Mouse (Mus musculus): ENCODE results near the gene Grb2. TPM values are rescaled to one million over a fixed set of nuclear protein-coding genes. Genes with fewer than 3 reads are reported as not detected.

Grb2 gene
- total RNA-seq, 2 experiments from 2014 or later, result 160 to 186 TPM

DNA sequence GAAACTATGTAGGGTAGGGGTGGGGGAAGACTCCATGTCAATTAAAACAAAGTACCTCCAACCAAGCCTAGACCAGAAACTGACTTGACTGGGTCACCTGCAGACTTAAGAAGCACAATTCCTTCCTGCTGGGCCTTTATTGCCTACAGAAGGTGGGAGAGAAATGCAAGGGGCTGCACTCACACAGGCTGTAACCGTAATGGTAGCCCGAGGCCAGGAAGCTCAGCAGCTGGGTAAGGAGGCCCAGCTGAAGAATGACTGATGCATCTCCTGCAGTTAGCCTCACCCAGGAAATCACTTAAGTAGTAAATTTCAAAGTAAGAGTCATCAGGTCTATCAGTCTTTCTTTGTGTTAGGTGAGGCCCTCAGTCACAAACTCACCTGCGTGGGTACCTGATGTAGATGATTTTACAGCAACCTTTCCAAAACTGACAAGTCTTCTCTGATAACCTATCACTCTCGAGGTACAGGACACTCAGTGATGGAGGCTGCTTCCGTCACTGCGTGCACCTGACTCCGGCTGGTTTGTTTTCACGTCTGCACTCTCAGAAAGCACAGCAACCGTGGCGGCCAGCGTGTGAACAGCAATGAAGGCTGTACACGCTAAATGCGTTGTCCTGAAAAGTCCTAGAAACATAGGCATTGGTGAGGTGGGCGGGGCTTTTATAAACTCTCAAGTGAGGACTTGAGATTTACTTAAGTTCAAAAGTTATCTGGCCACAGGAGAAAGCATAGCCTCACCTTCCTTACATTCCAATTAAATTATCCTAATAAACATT, 19.1 kb downstream of the Grb2 start:
- no peak for DNase-seq (ENCODE audit: low spot score in 2 of 2)

DNA sequence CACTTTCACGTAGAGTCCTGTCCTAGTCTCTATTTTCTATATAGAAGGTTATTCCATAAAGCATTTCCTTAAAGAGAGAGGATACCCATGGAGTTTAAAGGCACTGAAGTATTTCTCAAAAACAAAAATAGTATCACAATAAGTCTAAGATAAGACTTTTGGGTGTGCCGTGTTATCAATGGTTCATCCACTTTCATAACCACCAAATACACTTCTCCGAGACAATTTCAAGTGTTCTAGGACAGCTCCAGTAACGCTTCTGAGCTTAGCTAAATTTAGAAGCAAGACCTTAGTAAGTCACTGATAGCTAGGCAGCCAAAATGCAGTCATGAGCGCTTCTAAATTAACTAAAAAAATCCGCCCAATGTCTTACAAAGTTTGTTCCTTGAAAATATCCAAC, 22.0 kb downstream of the Grb2 start:
- DNase-seq (ENCODE audit: low spot score in 2 of 2), result no peak

DNA sequence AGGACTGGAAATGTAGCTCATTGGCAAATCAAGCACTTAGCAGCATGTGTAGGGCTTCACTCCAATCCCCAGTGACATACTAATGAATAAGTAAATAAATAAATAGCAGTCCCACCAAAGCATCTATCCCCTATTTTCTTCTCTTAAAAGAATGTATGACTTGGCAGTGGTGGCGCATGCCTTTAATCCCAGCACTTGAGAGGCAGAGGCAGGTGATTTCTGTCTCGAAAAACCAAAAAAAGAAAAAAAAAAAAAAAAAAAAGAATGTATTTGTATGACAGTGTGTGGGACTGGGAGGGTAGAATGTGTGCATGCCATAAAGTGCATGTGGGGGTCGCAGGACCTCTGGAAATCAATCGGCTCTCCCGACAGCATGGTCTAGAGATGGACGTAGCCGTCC, 22.4 kb downstream of the Grb2 start:
- no peak for DNase-seq (ENCODE audit: low spot score in 2 of 2)

DNA sequence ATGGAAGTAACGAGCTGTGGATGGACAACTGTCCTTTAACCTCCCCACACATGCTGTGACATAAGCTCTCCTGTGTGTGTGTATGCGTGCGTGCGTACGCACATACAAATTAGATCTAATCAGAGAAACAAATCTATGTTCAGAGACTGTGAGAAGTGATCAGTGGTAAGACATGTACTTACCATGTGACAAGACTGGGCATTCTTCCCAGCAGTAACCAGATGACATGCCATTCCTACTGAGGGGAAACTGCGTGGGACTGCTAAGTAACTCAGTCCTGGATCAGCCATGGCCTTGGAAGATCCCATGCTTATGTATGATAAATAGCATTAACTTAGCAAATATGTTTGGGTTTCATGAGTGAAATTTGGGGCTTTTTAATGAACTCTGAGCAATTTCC, 23.5 kb downstream of the Grb2 start:
- DNase-seq (ENCODE audit: low spot score in 2 of 2), result no peak

DNA sequence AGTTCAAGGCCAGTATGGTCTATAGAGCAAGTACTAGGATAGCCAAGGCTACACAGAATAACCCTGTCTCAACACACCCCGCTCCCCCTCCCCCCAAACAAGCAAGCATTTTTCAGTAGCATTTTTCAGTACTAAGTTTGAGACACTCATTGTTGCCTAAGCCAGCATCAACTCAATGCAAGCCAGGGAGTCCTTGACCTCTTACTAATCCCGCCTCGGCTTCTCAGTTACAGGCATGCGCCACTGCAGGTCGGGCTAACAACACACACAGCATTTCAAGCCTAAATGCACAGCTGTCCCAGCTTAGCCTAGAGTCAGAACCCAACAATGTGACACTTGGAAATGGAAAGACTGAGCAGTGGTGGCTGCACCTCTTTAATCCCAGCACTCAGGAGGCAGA, 25.1 kb downstream of the Grb2 start:
- no peak for DNase-seq (ENCODE audit: low spot score in 2 of 2)

DNA sequence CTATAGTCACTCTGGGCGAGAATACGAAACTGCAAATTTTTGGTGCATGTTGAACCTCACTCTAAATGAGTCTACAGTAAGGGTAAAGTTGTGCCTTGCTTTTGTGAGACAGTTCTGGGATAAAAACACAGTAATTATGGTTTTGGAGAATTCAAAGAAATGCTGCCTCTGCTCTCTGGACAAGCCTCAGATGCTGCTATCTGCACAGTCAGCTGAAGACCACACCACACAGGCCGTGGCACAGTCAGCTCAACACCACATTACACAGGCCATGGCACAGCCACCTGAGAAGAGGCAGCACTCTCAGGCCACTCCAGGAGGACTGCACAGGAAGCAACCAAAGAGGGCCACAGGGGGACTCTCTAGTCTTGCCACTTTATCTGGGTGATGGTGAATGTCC, 26.0 kb downstream of the Grb2 start:
- no peak for DNase-seq (ENCODE audit: low spot score in 2 of 2)

DNA sequence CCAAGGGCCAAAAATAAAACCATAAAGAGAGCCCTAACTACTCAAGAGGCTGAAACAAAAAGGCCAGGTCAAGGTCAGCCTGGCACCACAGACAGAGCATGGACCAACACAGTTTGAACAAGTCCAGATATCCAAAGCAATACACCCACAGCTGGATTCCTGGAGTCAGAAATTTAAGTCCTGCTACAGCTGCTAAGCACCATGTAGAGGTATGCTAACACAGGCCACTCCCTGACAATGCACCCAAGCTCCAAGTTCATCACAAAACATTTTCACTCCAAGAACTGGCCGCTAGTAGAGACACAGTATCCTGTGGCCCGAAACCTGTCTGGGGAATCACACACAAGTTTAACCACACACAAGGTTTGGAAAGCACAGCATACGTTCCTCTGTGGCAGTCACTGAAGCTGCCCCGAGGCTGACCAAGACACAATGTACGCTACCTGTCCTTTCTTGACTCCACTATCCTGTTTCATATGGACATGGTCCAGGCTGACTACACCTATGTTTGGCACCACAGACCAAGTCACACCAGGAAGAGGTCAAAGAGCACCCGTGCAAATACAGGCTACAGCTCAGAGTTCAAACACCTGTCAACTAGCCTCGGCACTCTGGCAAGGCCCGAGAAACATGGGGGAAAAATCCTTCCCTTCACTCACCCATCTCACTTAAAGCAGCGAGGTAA, 28.7 kb downstream of the Grb2 start:
- no peak for DNase-seq (ENCODE audit: low spot score in 2 of 2)

DNA sequence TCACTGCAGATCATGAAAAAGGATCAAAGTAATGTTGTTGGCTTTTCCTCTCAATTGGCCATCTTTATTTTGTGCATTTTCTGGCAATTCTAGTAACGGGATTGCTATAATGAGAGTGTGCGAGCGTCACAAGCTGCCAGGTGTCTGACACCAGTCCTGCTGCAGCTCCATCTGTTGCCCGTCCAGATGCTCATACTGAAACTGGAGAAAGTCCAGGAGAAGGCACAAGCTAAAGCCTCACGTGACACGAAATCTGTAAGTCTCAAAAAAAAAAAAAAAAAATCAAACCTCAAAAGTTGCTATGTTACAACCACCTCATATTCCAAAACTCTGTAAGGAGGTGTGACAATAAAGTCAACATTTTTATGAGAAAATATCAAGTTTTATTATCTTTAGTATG, 29.5 kb downstream of the Grb2 start:
- peak in 1 of 2 experiments; percentile 26 for DNase-seq (ENCODE audit: low spot score in 2 of 2)

DNA sequence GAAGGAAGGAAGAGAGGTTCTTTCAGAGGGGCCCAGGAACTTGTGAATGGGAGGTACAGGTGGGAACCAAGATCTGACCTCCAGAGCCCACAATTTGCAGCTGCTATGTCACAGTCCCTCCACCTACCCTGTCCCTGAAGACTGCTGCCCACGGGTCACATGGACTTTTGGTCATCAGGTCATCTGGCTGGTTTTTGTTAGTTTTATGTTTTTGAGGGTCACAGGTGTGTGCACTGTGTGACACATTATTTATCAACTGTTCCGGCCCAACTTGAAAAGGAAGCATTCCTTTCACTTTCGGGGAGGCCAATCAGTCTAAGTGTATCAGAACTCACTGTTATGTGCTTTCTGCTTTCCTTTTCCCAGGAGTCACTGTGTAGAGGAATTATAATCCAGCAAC, 30.9 kb downstream of the Grb2 start:
- DNase-seq (ENCODE audit: low spot score in 2 of 2), result no peak

DNA sequence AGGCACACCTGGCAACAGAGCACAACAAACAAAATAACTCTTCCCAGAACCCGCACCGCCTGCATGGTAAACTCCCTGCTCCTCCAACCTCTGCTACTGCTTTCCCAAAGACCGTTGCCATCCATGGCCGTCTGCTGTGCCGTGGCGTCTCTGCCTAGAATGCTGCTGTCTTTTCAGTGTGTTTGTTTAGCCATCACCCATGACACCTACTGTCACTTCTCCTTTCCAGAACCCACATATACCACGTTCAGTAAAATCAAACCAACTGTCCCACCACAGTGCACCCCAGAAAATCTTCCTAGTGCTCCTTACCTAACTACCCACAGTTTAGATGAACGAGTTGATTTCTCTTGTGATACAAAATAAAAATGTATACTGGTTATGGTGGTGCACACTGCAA, 31.7 kb downstream of the Grb2 start:
- DNase-seq (ENCODE audit: low spot score in 2 of 2), result no peak

DNA sequence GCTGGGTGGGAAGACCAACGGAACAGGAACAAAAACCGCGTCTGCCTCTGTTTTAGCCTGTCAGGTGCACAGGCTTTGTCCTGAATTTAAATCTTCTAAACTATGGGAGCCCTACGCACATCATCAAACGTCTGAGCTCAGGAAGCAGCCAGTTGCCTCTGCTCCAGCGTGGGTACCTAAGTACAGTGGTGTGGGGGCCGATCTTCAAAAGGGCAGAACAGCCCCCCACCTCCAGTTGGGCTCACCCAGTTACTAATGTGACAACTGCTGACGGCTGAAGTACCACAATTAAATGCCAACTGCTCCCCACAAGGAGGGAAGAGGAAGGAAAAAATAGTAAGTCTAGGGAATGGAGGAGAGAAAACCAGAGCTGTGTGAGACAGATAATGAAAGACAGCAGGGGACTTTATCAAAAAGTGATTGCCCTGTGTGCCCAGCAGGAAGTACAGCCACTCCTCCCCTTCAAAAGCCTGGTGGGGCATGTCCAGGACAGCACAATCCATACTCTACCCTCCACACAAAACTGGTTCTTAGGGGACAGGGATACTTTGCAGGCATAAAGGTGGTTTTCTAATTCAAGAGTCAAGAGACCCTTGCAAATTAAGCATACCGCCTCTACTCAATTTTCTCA, 34.0 kb downstream of the Grb2 start:
- no peak for DNase-seq (ENCODE audit: low spot score in 2 of 2)

DNA sequence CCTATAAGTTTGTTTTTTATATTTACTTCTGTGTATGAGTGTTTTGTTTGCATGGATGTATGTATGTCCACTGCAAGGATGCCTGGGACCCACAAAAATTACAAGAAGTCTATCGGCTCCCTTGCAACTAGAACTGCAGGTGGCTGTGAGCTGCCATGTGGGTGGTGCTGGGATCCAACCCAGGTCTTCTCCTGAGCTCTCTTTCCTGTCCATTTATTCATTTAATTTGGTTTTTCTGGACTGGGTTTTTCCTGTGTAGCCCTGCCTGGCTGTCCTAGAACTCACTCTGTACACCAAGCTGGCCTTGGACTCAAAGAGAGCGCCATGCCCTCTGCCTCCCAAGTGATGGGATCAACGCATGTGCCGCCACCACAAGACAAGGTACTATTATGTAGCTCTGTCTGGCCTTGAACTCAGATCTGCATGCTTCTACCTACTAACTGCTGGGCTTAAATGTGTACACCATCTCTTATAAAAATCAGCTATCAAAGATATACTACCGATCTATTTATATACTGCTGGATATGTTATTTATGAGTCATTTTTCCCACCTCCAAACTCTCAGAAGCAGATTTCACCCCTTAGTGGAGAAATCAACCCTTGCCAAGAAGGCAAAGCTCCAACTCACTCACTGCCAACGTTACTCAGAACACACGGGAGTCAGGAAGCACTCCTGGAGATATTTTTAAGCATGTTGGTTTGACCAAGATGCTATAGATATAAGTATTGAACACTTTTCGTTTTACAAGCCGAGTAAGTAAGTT, 34.7 kb downstream of the Grb2 start:
- DNase-seq (ENCODE audit: low spot score in 2 of 2), result no peak

DNA sequence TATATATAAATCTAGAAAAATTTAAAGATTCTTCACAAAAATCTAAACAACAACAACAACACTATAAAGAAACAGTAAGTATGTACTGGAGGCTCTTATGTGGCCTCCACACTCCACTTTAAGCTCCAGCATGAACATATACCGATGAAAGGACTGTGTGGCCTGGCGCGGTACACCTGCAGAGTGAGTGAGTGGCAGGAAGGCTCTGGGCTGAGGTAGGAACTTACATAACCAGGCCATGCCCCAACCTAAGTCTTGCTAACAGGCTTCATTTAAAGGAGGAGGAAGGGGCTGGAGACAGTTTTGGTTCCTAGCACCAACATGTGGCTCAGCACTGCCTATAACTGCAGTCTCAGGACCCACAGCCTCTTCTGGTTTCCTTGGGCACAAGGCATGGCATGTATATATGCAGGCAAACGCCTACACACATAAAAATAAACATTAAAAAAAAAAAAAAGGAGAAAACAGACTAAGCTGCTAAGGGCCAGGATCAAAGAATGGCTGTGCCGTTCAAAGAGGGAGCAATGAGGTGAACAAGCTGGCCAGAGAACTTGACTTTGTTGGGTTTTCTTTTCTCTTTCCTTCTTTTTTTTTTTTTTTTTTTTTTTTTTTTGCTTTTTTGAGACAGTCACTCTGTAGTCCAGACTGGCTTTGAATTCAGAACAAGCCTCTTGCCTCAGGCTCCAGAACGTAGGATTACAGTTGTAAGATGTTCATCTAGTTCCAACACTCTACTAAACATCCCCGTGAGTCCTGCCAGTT, 36.0 kb downstream of the Grb2 start:
- no peak for DNase-seq (ENCODE audit: low spot score in 2 of 2)

DNA sequence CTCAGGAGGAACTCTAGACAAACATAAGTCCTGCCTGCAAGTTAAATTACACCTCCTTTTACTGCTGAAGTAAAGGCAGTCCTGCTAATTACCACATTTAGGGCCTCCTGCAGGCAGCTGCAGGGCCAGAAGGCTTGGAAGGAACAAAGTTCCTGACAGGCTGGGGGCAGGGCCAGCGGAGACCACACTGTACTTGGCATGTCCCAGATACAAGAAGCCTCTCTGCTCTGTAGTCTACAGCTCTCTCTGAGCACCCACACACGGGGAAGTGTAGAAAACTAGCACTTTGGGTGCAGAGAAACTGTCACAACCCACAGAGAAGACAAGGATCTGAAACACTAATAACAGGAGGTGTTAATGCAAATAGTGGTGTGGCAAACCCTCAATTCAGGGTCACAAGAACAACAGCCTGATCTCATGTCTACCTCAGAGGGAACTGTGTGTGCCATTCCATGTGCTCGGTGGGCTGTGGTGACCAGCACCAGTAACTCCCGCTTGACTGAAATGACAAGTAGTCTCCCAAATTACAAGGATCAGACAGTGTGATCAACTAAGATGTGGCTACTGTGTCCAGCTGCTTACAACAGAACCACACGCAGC, 37.8 kb downstream of the Grb2 start:
- peak; percentile 28 to 39 for DNase-seq (ENCODE audit: low spot score in 2 of 2)

DNA sequence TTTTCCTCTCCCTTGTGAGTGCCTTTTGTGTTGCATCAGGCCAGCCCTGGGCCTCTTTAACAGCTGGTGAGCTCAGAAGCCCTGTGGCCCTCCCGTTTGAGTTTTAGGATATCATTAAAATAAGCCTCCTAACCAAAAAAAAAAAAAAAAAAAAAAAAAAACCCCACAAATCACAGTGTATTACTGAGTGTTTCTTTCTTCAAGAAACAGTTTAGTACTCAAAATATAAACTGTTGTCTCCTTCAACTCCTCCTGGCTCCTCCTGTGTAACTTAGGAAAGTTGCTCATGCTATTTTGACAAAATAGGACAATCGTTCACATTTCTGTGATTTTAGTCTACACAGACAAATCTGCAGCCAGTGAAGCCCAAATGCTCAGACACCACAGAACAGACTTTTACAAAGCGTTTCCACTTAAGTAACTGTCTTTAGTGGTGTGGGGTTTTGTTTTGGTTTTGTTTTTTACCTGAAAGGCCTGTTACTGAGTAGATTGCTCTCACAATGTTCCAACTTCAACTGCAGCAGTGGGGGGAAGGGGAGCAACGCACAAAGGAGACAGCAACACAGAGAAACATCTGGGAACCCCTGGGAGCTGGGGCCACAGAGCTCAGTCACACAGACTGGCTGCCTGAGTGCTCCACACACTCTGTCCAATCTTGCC, 44.6 kb downstream of the Grb2 start:
- no peak for DNase-seq (ENCODE audit: low spot score in 2 of 2)

DNA sequence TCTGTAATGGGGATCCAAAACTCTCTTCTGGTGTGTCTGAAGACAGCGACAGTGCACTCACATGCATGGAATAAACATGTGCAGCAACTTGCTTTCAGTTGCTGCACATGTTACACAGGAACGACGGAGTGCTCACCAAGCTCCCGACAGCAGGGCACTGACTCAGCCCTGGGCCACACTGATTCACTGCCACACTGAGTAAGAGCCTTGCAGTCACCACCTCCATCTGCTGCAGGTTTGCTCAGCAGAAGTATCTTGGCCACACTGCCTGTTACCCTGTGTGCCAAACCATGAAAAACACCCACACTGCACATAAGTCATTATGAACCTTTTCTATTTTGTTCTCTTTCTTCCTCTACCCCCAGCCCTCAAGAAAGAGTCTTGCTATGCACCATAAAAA, 48.0 kb downstream of the Grb2 start:
- DNase-seq (ENCODE audit: low spot score in 2 of 2), result no peak

DNA sequence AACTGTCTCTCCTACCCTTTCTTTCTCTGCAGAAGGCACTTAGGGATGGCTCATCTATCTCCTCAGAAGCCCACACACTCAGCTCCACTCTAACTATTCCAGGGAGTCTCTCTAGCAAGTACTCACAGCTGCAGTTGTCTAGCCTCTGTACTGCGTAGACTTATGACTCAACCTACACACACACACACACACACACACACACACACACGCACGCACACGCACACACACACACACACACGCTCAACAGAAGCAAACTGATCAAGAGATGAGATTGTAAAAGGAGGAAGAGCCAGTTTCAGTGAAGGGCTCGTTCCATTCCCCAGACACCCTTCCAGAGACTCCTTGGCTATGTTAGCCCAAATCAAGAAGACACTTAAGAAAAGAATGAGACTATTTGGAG, 49.9 kb downstream of the Grb2 start:
- no peak for DNase-seq (ENCODE audit: low spot score in 2 of 2)

DNA sequence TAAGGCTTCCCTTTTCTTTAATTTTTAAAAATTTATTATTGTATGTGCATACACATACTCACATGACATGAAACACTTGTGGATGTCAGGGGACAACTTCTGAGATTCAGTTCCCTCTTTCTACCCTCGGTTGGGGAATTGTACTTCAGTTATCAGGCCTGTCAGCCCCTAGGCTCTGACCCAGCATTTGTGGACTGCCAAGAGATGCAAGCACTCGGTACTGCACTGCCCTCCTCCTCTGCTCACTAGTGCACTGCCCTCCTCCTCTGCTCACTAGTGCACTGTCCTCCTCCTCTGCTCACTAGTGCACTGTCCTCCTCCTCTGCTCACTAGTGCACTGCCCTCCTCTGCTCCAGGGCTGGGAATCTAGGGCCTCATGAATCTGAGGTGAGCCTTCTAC, 54.3 kb downstream of the Grb2 start:
- no peak for DNase-seq (ENCODE audit: low spot score in 2 of 2)

DNA sequence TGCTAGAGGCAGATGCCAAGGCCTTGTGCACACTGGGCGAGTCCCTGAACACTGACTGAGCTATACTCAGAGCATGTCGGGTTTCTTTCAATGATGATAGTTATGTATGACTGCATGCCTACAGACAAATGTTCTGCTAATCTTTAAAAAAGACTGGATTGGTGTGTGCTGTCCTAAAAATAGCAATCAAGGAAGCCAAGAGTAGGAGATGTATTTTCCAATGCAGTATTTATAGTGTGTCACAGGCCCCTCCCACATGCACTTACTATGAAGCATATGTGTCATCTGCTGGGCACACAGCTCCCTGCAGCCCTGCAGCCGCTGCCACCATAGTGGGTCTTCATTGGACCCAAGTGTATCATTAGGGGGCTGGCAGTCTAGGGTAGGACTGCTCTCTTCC, 55.2 kb downstream of the Grb2 start:
- no peak for DNase-seq (ENCODE audit: low spot score in 2 of 2)

DNA sequence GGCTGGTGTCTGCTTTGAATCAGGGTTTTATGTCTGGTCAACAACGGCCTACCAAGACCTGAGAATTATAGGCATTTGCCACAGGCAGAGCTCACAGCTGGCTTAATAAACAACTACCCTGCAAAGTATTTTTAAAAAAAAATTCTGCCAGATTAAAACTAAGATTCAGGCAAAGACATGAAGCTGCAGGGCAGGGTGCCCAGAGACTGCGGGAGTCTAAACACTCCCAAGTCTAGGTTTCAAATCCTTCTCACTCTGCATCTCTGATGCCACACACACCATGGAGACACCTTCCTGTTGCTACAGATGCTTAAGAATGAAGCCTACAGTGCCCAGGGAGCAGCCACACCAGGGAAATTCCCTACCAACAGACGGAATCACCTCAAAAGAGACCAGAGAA, 56.7 kb downstream of the Grb2 start:
- no peak for DNase-seq (ENCODE audit: low spot score in 2 of 2)

All from layer of hippocampus, postnatal 10 days (tissue).